Mouse (Mus musculus) lung, embryonic 14.5 days (tissue): ENCODE data around the gene Fam178b. TPM values are rescaled to one million over a fixed set of nuclear protein-coding genes. Genes with fewer than 3 reads are reported as not detected.

Experiments
- ATAC-seq: fragments of 200-750 bp; cut with Nextera tagmentation; 2 replicates; pipeline ENCODE4 v1.8.0; 2017; ENCODE audit warnings: mild to moderate bottlenecking, moderate TSS enrichment, moderate library complexity; ENCODE audit not compliant: insufficient read depth
- DNase-seq: peaks from one replicate; pipeline ENCODE4 v3.0.0-alpha.2; 2015
- H3K27ac ChIP-seq: fragments of 300-500 bp; sonication (generic); 2 replicates; pipeline ENCODE4 v1.5.1; 2014; ENCODE audit warnings: low read depth, mild to moderate bottlenecking, moderate library complexity
- H3K27me3 ChIP-seq: fragments of 300-500 bp; sonication (generic); 2 replicates; pipeline ENCODE4 v1.6.1; 2014; ENCODE audit warnings: low read length, control low read depth; ENCODE audit not compliant: insufficient read depth
- H3K36me3 ChIP-seq: fragments of 300-500 bp; sonication (generic); 2 replicates; pipeline ENCODE4 v1.6.1; 2014; ENCODE audit warnings: control low read depth; ENCODE audit not compliant: insufficient read depth
- H3K4me1 ChIP-seq: fragments of 300-500 bp; sonication (generic); 2 replicates; pipeline ENCODE4 v1.6.1; 2014; ENCODE audit warnings: antibody characterized with exemption, control low read depth; ENCODE audit not compliant: insufficient read depth
- H3K4me2 ChIP-seq: fragments of 300-500 bp; sonication (generic); 2 replicates; pipeline ENCODE4 v1.6.1; 2014; ENCODE audit warnings: mild to moderate bottlenecking
- H3K4me3 ChIP-seq: fragments of 300-500 bp; sonication (generic); 2 replicates; pipeline ENCODE4 v1.5.1; 2014; ENCODE audit warnings: low read depth, low read length
- H3K9ac ChIP-seq: fragments of 300-500 bp; sonication (generic); 2 replicates; pipeline ENCODE4 v1.6.1; 2014
- H3K9me3 ChIP-seq: fragments of 300-500 bp; sonication (generic); 2 replicates; pipeline ENCODE4 v1.6.1; 2016; ENCODE audit warnings: low read depth, low read length, control low read depth
- CTCF ChIP-seq: IDR thresholded peaks from 2 replicates; pipeline ENCODE4 v1.5.1; 2016; ENCODE audit warnings: antibody characterized with exemption, low read depth
- WGBS: fragments of 180-500 bp; shearing (Covaris S2); extraction: QIAGEN DNeasy Blood & Tissue Kit; methylation state at CpG from one replicate; pipeline ENCODE4 v1.1.7; 2014; 5-methylcytosine and 5-hydroxymethylcytosine counted together
- polyA plus RNA-seq: library from polyadenylated mRNA; unstranded; fragments of >200 nt; fragmentation: Nextera tagmentation; extraction: Ambion mirVana; gene quantifications from 2 replicates; pipeline ENCODE4 v1.2.1, GENCODE M21; 2014

Fam178b gene
- polyA plus RNA-seq, 1 experiment from 2014 or later, result 1.9 TPM

GRCm38 (mm10) chr1:36634940-36635339, 48.0 kb downstream of the Fam178b start:
- Histone ChIP-seq H3K4me1 (0 out of 2 replicates have a peak, but pooled peaks cover 5% of the 10 kb centered on the region), H3K36me3 (no peaks in the 10 kb centered on the region), H3K27me3 (no peaks in the 10 kb centered on the region), H3K4me3 (no peak overlapping the region), H3K9me3 (no peaks in the 10 kb centered on the region), H3K27ac (no peak overlapping the region), H3K9ac (no peak overlapping the region), H3K4me2 (no peak overlapping the region)
- ATAC-seq (peak; percentile 79), DNase-seq (peak; percentile 83)
- peak; percentile 98 for TF ChIP-seq CTCF
- WGBS, result 9% methylated on average over 5 of the region's 5 CpGs

GRCm38 (mm10) chr1:36633920-36634319, 49.1 kb downstream of the Fam178b start:
- ATAC-seq (no peak), DNase-seq (no peak)
- no peak for TF ChIP-seq CTCF
- Histone ChIP-seq H3K4me2 (no peak overlapping the region), H3K36me3 (no peaks in the 10 kb centered on the region), H3K27me3 (no peaks in the 10 kb centered on the region), H3K4me1 (0 out of 2 replicates have a peak, but pooled peaks cover 5% of the 10 kb centered on the region), H3K9me3 (no peaks in the 10 kb centered on the region), H3K9ac (no peak overlapping the region), H3K4me3 (no peak overlapping the region), H3K27ac (no peak overlapping the region)
- whole genome bisulfite sequencing, result 67% methylated on average over 5 of the region's 5 CpGs

GRCm38 (mm10) chr1:36632846-36633245, 50.1 kb downstream of the Fam178b start:
- ATAC-seq, result no peak

GRCm38 (mm10) chr1:36632090-36632489, 50.9 kb downstream of the Fam178b start:
- no peak overlapping the region for H3K9ac ChIP-seq
- H3K4me1 ChIP-seq, result peaks cover 8% of the 10 kb centered on the region; the same call in 1 of the 2 replicates
- no peak overlapping the region for H3K4me3 ChIP-seq
- DNase-seq (no peak), ATAC-seq (no peak)
- WGBS, result 83% methylated on average over 4 of the region's 4 CpGs
- H3K27me3 ChIP-seq, result no peaks in the 10 kb centered on the region
- no peak for TF ChIP-seq CTCF
- no peak overlapping the region for H3K27ac ChIP-seq
- no peaks in the 10 kb centered on the region for H3K9me3 ChIP-seq
- no peaks in the 10 kb centered on the region for H3K36me3 ChIP-seq
- H3K4me2 ChIP-seq, result no peak overlapping the region

More at GRCm38 (mm10) chr1:36632846-36633245, 50.1 kb downstream of the Fam178b start:
- H3K9me3 ChIP-seq, result no peaks in the 10 kb centered on the region
- peaks cover 8% of the 10 kb centered on the region; the same call in 1 of the 2 replicates for H3K4me1 ChIP-seq
- H3K4me2 ChIP-seq, result no peak overlapping the region
- H3K27me3 ChIP-seq, result no peaks in the 10 kb centered on the region
- H3K27ac ChIP-seq, result no peak overlapping the region
- 79% methylated on average over 1 of the region's 1 CpGs for WGBS
- H3K4me3 ChIP-seq, result no peak overlapping the region
- no peaks in the 10 kb centered on the region for H3K36me3 ChIP-seq
- no peak for TF ChIP-seq CTCF
- DNase-seq, result no peak
- H3K9ac ChIP-seq, result no peak overlapping the region

DNA sequence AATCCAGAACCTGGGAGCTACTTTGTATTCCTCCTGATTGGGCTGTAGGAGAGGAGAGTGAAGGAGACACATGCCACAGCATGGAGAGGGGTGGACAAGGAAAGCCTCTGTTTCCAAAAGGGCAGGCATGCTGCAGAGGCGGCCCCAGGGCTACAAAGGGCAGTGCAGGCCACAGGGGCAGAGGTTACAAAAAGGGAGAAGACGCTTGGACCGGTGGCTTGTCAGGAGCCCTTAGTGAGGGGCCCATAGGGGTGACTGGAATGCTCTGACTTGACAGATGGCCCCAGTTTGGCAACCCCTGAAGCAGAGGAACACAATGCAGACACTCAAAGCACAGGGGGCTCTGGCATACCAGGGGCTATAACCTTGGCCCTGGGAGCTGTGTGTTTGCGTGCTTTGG, 51.6 kb downstream of the Fam178b start:
- Histone ChIP-seq H3K27ac (no peak overlapping the region), H3K27me3 (no peaks in the 10 kb centered on the region), H3K9ac (no peak overlapping the region), H3K4me3 (no peak overlapping the region), H3K9me3 (no peaks in the 10 kb centered on the region), H3K4me2 (no peak overlapping the region), H3K4me1 (peaks cover 3% of the 10 kb centered on the region; the same call in 1 of the 2 replicates), H3K36me3 (no peaks in the 10 kb centered on the region)
- DNase-seq (no peak), ATAC-seq (no peak)
- no peak for TF ChIP-seq CTCF
- 37% methylated on average over 4 of the region's 4 CpGs for WGBS

GRCm38 (mm10) chr1:36630053-36630739, 52.8 kb downstream of the Fam178b start:
- Histone ChIP-seq H3K4me3 (no peak overlapping the region), H3K4me2 (no peak overlapping the region), H3K27me3 (no peaks in the 10 kb centered on the region), H3K36me3 (no peaks in the 10 kb centered on the region), H3K4me1 (peaks cover 3% of the 10 kb centered on the region; the same call in 1 of the 2 replicates), H3K9me3 (no peaks in the 10 kb centered on the region), H3K27ac (no peak overlapping the region), H3K9ac (no peak overlapping the region)
- 51% methylated on average over 3 of the region's 3 CpGs for WGBS
- ATAC-seq (no peak), DNase-seq (no peak)
- no peak for TF ChIP-seq CTCF

DNA sequence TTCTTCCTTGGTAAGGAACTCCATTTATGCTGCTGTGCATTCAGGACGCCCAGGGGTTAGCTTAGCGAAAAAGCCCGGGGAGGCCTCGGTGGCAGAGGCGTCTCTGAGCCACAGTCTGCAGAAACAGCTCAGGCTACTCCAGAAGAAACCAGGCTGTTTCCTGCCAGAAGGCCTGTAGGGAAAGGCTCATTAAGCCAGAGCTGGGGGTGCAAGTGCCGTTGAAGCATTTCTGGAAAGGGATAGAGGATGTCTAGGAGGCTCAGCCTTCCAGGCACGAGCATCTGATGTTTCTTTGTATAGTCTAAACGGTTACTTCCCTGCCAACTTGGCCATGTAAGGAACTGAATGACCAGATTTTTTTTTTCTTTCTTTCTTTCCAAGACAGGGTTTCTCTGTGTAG, 54.4 kb downstream of the Fam178b start:
- H3K4me1 ChIP-seq, result peaks cover 3% of the 10 kb centered on the region; the same call in 1 of the 2 replicates
- no peak for TF ChIP-seq CTCF
- H3K4me2 ChIP-seq, result no peak overlapping the region
- no peak; the same call in 1 of the 2 replicates for ATAC-seq
- H3K27ac ChIP-seq, result peak overlapping the region; percentile 15
- no peaks in the 10 kb centered on the region for H3K36me3 ChIP-seq
- no peaks in the 10 kb centered on the region for H3K27me3 ChIP-seq
- WGBS, result 31% methylated on average over 8 of the region's 8 CpGs
- no peak overlapping the region for H3K9ac ChIP-seq
- H3K9me3 ChIP-seq, result peaks cover 2% of the 10 kb centered on the region; the same call in 1 of the 2 replicates
- H3K4me3 ChIP-seq, result no peak overlapping the region
- DNase-seq, result peak; percentile 55
